Mouse (Mus musculus) urinary bladder, postnatal 14 days (tissue): ENCODE measurements at regions not wholly inside any gene's neighbourhood (a gene's known extent, or its start where the extent isn't known, plus 50 kb on each side); places are given as distances from the start of the nearest gene placed in this dataset.

ENCODE experiments used
- DNase-seq: peaks from one replicate; pipeline ENCODE4 v3.0.0; 2021; ENCODE audit warnings: low spot score

DNA sequence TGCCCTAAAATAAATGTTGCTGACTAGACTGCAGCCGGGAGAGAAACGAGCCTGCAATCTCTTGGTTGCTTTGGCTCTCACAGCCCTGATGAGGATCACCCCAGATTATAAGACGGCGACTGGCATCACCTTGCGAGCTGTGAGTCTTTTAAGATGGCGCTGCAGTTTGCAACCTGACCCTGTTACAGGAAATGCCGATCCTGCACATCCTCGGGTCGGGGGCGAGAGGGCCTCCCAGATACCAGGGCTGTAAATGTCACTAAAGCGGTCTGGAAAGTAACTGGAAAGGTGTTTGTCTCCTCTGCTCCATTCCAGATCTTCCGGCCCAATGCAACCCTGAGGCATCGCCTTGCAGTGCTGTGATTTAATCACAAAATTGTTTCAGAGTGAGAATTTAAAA, 53.4 kb downstream of the Cartpt start:
- no peak for DNase-seq

DNA sequence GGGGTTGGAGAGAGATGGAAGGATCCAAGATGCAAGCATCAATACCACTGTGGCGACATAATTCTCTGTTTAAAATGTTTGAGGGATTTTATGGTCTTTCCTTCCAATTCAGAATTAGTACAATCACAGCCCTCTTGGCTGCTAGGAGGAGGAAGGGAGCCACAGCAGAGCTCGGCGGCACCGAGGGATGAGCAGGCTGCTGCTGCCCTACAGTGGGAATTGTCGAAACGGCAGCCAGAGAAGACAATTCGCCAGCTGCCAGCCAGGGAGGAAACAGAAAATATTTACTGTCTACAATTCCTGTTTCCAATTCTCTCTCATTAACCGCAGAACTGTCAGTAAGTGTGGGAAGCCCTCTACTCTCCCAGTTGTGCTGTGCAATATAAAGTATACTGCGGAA, 58.3 kb downstream of the Cartpt start:
- DNase-seq, result peak; percentile 21

DNA sequence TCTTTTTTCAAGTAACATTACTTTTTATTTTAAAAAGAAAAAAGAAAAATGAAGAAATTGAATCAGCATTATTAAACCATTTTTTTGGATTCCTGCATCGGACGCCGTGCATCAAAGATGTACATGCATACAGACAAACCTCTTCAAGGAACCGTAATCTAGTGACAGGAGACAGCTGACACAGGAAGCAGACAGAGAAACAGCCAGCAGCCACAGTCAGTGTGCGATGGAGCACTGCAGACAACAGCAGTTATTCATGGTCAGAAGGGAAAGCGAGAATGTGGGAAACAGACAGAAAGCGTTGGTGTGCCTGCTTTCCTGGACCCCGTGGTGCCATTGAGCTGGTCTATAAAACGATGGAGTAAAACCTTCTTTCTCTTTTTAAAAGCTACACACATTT, 61.4 kb downstream of the Cartpt start:
- DNase-seq, result no peak

DNA sequence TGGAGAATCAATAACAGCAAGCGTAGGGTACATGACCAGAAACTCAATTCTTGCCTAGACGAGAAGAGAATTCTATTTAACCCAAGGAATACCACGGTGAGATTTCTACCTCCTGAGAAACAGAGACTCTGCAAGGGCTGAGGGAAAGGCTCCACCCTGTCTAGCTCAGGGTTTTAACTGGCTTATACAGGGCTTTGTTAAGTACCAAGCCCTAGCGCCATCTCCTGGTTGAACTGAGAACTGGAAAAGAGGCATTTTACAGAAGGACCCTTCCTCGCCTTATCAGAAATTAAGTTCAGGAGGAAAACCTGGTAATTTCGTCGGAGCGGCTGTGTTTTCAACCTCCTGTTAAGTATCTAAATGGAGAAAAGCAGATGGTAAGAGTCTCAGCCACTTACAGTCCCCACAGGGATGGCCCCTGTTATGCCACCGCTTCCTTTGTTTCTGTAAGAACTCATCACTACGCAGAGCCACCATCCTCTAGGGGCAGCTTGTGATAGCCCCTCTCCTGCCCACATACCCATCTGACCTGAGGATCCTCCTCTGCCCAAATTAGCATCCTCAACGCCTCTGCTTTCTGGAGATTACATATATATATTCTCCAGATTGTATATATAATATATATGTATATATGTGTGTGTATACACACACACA, 63.0 kb downstream of the Cartpt start:
- DNase-seq, result peak; percentile 69

DNA sequence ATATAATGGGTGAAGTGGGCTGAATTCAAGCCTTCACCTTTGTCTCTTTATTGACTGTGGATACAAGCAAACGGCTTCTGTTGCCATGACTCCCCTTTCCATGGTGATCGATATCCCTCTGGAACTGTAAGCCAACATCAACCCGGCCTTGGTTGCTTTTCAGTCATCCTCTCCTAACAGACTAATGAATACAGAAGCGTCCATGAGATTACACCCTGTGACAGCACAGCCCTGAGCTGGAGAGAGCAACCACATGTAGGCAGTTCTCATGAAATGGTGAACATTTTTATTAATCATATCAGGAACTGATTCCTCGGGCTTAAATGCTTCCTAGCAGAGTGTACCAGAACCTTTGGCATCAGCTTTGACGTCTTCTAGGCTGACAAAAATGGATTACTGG, 63.7 kb downstream of the Cartpt start:
- DNase-seq, result no peak

DNA sequence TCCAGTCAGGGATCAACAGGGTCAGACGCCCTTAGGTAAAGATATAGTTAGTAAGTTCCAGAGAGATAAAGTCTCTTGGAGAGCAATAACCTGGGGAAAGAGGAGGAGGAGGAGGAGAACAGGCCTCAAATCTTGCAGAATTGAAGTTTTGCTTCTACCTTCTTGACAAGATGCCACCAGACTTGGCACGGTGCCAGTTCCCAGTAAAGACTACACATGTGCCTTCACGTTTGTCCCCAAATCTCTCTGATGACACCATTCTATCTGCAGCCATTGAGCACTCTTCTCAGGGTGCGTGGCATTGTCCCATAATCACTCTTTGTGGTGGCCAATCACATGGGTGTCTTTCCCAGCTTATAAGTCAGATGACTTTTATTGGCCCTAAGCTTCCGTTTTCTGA, 64.3 kb downstream of the Cartpt start:
- peak; percentile 17 for DNase-seq

DNA sequence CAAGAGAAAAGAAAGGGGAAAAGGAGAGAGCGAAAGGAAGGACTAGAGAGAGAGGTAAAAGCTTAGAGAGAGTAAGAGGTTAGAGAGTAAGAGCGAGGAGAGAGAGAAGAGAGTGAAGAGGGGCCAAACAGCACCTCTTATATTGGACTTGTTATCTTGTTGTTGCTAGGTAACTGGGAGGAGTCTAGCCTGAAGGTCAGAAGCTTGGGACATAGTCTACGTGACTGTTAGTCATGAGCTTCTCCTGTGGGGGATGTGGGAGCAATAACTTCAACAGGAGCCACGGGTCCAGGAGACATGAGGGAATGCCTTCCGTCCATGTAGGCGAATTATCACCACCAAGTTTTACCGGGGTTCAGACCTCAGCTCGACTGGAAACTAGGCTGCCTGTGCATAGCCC, 65.4 kb downstream of the Cartpt start:
- no peak for DNase-seq

DNA sequence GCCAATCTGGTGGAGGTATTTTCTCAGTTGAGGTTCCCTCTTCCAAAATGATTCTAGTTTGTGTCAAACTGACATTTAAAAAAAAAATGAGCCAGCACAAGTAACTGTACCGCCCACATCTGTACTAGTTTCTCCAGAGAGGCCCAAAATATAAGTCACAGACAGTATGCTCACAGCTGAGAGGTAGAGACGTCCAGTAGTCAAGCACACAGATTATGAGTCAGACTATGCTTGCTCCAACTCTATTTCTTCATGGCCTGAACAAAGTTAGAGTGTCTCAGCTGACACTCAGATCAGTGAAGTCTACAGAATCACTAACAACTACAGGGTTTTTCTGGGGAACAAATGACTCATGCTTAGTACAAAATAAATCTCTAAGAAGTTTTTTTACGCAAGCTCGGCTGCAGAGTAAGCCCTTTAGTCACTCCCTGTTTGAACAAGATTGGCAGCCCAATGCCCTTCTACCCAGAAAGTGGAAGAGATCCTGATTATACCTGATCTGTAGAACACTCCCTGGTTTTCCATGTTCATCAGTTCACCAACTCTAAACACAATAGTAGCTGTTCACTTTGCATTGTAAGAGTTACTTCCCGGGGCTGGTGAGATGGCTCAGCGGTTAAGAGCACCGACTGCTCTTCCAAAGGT, 70.7 kb downstream of the Cartpt start:
- no peak for DNase-seq

DNA sequence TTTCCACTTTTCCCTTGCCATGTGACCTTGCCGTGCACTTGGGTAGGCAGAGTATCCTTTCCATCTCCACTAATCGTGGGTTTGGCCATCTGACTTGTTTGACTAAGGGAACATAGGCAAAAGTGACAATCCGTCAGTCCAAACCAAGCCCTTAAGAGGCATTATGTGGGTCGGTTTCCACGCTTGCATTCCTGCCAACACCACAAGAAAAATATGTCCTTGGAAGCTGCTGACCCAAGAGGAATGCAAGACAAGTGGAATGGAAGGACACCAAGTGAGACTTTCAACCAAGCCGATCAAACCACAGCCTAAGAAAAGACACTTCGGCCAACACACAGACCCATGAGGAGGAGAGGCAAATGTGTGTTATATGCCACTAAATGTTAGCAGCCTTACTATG, 73.3 kb downstream of the Cartpt start:
- DNase-seq, result no peak

DNA sequence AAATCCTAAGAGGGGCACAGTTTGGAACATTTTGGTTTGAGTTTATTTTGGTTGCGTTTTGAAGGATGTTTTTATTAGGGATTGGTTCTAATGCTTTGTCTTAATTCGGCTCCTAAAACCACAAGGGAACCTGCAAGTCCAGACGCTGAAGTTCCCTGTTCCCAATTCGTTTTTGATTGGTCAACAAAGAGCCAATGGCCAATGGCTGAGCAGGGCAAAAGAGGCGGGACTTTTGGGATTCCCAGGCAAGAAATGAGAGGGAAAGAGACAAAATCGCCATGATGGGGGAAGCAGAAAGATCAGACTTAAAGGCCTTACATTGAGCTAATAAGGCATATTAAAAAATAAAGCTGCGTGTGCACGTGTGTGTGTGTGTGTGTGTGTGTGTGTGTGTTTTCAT, 76.3 kb downstream of the Cartpt start:
- DNase-seq, result no peak

DNA sequence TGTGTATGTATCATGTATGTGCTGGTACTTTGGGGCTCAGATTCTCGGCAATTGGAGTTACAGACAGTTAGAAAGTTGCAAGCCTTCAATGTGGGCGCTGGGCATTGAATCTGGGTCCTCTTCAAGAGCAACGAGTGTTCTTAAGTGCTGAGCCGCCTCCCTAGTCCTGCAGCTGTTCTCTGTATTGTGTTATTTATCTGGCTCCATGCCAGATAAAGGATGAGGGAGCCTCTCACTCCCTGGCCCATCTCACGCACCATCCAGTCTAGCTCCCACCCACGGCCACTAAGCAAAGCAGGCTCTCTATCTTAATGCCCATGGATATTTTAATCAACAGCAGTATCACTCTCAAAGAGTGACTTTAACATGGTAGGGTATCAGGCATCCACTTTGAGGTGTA, 84.2 kb downstream of the Cartpt start:
- DNase-seq, result no peak

DNA sequence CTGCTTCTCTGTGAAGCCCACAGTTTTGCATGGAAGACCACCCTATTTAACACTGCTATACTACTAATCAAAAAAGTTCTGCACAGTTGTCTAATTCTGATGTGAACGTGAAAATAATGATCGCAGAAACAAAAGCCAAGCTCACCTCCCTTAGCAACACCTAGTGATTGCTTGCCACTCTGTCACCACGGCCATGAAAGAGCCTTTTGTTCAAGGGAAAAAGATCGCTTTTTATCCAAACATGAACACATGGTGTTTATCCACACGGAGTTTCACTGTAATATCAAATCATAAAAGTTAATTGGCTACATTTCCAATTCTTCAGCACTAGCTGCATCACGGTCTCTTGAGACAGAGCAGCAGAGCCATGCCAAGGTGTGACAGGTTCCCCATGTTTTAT, 85.1 kb downstream of the Cartpt start:
- no peak for DNase-seq

DNA sequence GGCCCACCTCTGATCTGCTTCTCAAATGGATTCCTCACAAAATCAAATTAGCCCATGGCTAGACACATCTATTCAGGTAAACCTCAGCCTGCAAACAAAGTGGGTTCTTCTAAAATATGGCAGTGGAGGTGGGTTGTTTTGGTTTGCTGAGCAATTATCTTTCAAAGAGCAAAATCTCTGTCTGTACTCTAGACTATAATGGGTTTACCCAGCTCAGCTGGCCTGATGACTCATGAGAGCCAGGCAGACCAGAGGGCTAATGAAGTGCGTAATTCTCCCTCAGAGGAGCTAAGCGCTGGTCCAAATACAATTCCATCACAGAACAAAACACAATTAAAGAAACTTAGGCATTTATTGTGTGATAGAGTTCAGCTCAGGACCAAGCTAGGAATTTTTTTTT, 86.1 kb downstream of the Cartpt start:
- no peak for DNase-seq

DNA sequence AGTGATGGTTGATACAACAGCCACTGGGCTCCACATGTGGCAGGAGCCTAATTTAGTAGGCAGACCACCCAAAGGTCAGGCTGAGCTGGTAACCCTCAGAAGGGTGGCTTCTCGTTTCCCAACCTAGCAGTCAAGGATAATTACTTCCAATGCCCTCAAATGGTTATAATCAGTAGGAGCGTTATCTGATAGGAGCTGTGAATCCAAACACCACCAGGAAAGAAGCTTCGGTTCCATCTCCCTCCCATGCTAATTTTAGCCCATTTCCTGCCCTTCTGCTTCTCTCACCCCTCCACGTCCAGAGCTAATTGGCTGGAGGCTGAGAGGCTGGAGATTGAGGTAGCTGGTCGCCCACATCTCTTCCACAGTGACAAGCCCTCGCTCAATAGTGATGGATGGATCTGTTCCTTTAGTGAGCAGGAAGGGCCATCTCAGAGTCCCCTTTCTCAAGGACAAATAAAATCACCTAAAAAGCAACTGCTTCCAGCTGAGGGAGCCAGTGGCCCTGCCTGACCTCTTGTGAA, 86.8 kb downstream of the Cartpt start:
- no peak for DNase-seq

DNA sequence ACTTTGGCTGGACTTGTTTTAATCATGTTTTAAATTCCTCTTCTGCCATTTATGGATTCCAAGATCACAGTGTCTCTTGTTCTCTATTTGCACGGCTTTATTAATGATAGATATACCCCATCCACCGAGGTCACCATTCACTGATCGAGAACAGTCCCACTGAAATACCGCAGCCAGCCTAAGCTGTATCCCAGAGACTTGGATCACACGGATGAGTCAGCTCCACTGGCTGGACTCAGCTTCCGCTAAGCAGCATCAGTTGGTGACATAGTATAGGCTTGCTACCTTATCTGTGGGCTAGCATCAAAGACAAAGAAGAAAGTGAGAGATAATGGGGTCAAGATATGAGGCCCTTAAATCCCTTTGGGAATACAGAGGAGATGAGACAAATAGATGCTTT, 106.4 kb downstream of the Cartpt start:
- no peak for DNase-seq

DNA sequence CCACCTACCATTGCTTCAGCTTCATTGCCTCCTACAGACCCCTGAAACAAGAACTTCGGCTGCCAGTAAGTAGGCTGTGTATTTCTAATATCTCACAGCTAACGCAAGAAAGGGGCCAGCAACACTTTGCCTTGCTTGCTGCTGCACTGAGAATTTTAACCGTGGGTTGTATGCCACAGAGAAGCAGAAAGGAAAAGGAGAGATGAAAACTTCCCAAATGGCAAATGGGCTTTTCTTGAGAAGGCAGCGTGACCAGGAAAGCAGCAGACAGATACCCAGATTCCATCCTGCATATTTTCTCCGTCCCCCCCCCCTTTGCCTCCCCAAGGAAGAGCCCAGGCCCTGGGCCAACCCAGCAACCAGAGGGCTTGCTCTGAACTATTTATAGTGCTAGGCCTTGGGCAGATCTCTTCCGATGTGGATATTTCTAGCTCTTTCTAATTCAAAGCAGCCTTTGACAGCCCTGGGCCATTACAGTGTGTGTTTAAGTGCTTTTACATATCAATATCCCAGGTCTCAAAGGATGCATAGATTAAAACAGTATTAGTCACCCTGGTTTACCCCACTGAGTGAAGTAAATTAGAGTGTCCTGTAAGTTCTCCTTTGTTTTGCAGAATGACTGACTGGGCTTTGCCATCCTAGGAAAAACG, 107.0 kb downstream of the Cartpt start:
- no peak for DNase-seq

DNA sequence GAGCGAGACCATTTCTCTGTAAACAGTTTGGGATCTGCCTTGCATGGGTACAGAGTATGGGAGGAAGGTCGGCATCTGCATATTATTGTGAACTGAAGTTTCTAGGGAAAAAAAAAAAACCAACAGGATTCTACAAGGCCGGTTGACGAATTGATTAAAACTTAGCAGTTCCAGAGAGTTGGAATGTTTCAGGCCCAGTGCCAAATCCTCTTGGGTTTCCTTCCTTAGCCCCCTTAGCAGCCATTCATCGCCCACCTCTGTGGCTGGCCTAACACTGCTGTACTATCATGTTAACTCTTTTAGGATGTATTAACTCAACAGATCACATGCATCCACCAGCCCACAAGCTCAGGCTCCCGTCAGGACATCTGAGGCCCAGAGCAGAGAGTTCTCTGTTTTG, 107.9 kb downstream of the Cartpt start:
- no peak for DNase-seq

DNA sequence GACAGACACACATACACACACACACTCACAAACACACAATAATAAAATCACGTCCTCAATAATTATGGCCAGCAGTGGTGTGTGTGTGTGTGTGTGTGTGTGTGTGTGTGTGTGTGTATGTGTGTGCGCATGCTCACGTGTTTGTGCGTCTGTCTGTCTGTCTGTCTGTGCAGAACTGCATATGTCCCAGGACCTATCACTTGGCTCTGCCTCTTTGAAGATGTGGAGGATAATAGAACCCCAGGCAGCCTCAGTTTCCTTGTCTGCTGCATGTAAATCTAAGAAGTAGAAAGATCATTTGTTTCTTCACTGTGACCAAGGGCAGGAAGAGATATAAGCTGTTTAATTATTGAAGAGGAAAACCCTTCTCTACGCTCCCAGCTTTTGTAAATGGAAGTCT, 109.9 kb downstream of the Cartpt start:
- DNase-seq, result no peak

DNA sequence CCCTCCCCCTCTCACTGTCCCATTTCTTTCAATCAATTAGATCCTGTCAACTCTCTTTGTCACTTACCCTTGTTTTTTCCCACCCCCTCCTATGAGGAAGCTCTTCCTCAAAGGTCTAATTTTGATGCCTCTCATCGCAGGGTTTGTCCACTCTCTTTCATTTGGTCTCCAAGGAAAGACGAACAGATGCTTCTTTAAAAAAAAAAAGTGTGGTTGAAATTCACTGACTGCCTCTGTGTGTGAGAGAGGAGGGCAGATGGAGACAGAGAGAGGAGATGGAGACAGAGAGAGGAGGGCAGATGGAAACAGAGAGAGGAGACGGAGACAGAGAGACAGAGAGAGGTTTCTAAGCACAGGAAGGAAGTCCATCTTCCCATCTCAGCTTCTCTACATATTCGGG, 113.1 kb downstream of the Cartpt start:
- no peak for DNase-seq

DNA sequence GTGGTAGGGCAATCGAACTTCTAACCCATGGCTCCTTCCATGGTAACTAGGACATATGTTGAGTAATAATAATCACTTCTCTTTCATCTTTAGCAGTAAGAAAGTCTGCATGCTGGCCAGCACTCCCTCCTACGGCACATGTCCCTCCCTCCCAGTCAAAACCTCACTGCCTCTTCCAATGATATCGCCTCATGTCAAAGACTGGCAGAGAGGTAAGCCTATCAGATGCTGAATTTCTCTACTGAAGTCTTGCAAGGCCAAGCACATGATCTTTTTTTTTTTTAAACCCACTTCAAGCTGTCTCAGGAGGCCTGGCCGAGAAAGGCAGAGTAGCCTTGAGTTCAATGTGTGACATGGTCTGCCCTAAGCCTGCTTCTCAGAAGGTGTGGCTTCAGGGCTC, 115.5 kb downstream of the Cartpt start:
- no peak for DNase-seq

DNA sequence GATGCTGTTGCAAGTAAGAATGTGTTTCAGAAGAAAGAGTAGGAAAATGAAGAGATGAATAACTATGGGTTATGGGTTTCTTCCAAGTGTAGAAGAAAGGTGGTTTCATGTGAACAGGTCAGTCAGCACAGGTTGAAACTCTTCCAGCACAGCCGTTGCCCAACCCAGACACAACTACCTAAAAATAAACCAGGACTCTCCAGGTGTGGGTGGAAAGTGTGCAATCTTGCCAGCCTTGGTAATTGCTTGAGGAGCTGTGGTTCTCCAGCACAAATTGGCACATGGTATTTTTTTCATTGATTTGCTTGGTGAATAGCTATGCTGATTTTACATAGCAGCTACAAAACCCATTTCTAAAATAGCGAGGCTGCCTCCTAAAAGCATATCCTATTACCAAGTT, 116.6 kb downstream of the Cartpt start:
- no peak for DNase-seq

DNA sequence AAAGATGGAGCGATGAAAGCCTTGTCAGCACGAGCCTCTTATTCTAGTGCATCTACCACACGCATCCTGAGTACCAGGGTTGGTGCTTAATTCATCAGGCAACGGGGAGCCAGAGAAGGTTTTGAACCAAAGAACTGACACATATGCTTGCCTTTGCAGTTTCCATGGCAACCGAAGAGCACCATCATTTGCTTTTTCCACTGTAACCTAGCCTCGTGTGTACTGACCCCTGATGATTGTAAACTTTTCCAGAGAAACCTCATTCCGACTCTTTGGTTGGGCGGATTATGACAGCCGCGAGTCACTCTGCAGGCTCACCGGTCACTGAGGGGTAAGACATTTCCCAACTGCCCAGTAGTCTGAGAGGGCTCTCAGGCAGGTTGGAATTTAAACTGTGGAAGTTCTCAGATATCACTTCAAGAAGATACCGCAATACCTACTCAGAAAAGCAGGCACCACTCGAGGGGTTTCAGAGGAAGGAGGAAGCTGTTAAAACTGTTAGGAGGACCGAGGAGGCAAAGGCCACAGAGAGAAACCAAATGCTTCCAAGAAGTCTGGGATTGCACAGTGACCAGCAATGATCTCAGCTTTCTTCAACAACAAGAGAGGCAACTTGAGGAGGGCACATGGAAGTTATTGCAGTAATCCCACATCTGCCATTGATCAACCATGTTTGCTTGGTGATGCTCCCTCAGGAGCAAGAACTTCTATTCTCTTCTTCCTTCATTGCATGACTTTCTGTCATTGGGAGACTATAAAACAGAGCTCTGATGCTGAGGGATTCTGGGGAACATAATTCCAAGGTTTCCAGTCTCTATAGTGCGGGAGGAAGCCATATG, 117.8 kb downstream of the Cartpt start:
- no peak for DNase-seq

DNA sequence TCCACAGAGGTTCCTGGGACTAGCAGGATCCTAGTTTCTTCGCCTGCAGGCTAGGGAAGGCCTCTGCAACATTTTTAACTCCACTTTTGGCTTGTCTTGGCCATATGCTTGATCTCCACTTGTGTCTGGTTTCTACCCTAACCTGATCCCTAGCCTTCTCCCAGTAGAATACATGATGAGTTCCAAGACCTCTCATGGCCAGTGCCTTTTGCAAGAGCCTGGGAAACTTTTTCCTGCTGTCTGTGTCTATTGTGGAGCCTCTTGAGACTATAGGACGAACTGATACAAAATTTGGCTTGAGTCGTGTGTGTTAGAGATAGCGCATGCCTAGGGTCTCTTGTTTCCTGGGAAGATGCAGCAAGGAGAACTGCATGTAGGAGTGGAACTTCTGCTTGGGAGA, 119.3 kb downstream of the Cartpt start:
- no peak for DNase-seq
